Mouse (Mus musculus): ENCODE measurements around the gene Fam8a1. TPM values are rescaled to one million over a fixed set of nuclear protein-coding genes. Genes with fewer than 3 reads are reported as not detected.

Fam8a1 gene
- polyA plus RNA-seq (2012) = 8.8 and 12.0 TPM in 2 replicates

GRCm38 (mm10) chr13:46669048-46669619 is at the start of gene Fam8a1:
TSS of gene Fam8a1 (plus strand) at chr13:46669522.
- TF ChIP-seq GATA1 (IDR thresholded peaks at IDR 0.05; ENCODE audit: low read length) = no peak

GRCm38 (mm10) chr13:46619633-46620032 is 49.7 kb upstream of the Fam8a1 start:
- no peak for TF ChIP-seq GATA1 (IDR thresholded peaks at IDR 0.05; ENCODE audit: low read length)

GRCm38 (mm10) chr13:46620964-46621757 is 48.2 kb upstream of the Fam8a1 start:
- no peak for TF ChIP-seq GATA1 (IDR thresholded peaks at IDR 0.05; ENCODE audit: low read length)

- no peak for TF ChIP-seq GATA1 (IDR thresholded peaks at IDR 0.05; ENCODE audit: low read length)
Observed at GRCm38 (mm10) chr13:46626608-46627007, 42.7 kb upstream of the Fam8a1 start.

GRCm38 (mm10) chr13:46627841-46628240 is 41.5 kb upstream of the Fam8a1 start:
- no peak for TF ChIP-seq GATA1 (IDR thresholded peaks at IDR 0.05; ENCODE audit: low read length)

GRCm38 (mm10) chr13:46629391-46629790 is 39.9 kb upstream of the Fam8a1 start:
- no peak for TF ChIP-seq GATA1 (IDR thresholded peaks at IDR 0.05; ENCODE audit: low read length)

GRCm38 (mm10) chr13:46632796-46633195 is 36.5 kb upstream of the Fam8a1 start:
- no peak for TF ChIP-seq GATA1 (IDR thresholded peaks at IDR 0.05; ENCODE audit: low read length)

- no peak for TF ChIP-seq GATA1 (IDR thresholded peaks at IDR 0.05; ENCODE audit: low read length)
Observed at GRCm38 (mm10) chr13:46633320-46634132, 35.8 kb upstream of the Fam8a1 start.

GRCm38 (mm10) chr13:46634133-46634488 is 35.2 kb upstream of the Fam8a1 start:
- TF ChIP-seq GATA1 (IDR thresholded peaks at IDR 0.05; ENCODE audit: low read length) = no peak

- TF ChIP-seq GATA1 (IDR thresholded peaks at IDR 0.05; ENCODE audit: low read length) = no peak
Observed at GRCm38 (mm10) chr13:46640608-46641468, 28.5 kb upstream of the Fam8a1 start.

- no peak for TF ChIP-seq GATA1 (IDR thresholded peaks at IDR 0.05; ENCODE audit: low read length)
Observed at GRCm38 (mm10) chr13:46642318-46642717, 27.0 kb upstream of the Fam8a1 start.

- TF ChIP-seq GATA1 (IDR thresholded peaks at IDR 0.05; ENCODE audit: low read length) = no peak
Observed at GRCm38 (mm10) chr13:46644175-46644574, 25.1 kb upstream of the Fam8a1 start.

GRCm38 (mm10) chr13:46645476-46645875 is 23.8 kb upstream of the Fam8a1 start:
- no peak for TF ChIP-seq GATA1 (IDR thresholded peaks at IDR 0.05; ENCODE audit: low read length)

GRCm38 (mm10) chr13:46651853-46652252 is 17.5 kb upstream of the Fam8a1 start:
- TF ChIP-seq GATA1 (IDR thresholded peaks at IDR 0.05; ENCODE audit: low read length) = no peak

- TF ChIP-seq GATA1 (IDR thresholded peaks at IDR 0.05; ENCODE audit: low read length) = no peak
Observed at GRCm38 (mm10) chr13:46652671-46653070, 16.7 kb upstream of the Fam8a1 start.

Measured in G1E-ER4 (cell line).